Mouse (Mus musculus) liver, postnatal 0 days (tissue): Measurements from ENCODE around the gene Ldlr. TPM values are rescaled to one million over a fixed set of nuclear protein-coding genes. Genes with fewer than 3 reads are reported as not detected.

Experiments
- ATAC-seq: fragments of 200-750 bp; cut with Nextera tagmentation; 2 replicates; pipeline ENCODE4 v1.8.0; 2017; ENCODE audit warnings: mild to moderate bottlenecking, moderate library complexity
- DNase-seq: peaks from one replicate; pipeline ENCODE4 v3.0.0-alpha.2; 2016
- H3K27ac ChIP-seq: fragments of 300-500 bp; sonication (generic); 2 replicates; pipeline ENCODE4 v1.5.1; 2014; ENCODE audit warnings: antibody characterized with exemption, moderate library complexity, mild to moderate bottlenecking, low read depth
- H3K27me3 ChIP-seq: fragments of 300-500 bp; sonication (generic); 2 replicates; pipeline ENCODE4 v1.6.1; 2014; ENCODE audit warnings: low read length, control low read depth, mixed read lengths; ENCODE audit not compliant: insufficient read depth
- H3K36me3 ChIP-seq: fragments of 300-500 bp; sonication (generic); replicated peaks from 2 replicates; pipeline ENCODE4 v1.6.1; 2014; ENCODE audit warnings: mild to moderate bottlenecking, control low read depth, low read length, moderate library complexity, mixed read lengths; ENCODE audit not compliant: insufficient read depth
- H3K4me1 ChIP-seq: fragments of 300-500 bp; sonication (generic); 2 replicates; pipeline ENCODE4 v1.6.1; 2014; ENCODE audit warnings: antibody characterized with exemption, mild to moderate bottlenecking, control low read depth; ENCODE audit not compliant: insufficient read depth
- H3K4me2 ChIP-seq: fragments of 300-500 bp; sonication (generic); 2 replicates; pipeline ENCODE4 v1.6.1; 2014; ENCODE audit warnings: low read depth, mild to moderate bottlenecking, low read length, moderate library complexity, mixed read lengths
- H3K4me3 ChIP-seq: fragments of 300-500 bp; sonication (generic); 2 replicates; pipeline ENCODE4 v1.5.1; 2014; ENCODE audit warnings: low read depth, low read length
- H3K9ac ChIP-seq: fragments of 300-500 bp; sonication (generic); replicated peaks from 2 replicates; pipeline ENCODE4 v1.6.1; 2014; ENCODE audit warnings: mild to moderate bottlenecking, moderate library complexity
- H3K9me3 ChIP-seq: fragments of 300-500 bp; sonication (generic); 2 replicates; pipeline ENCODE4 v1.6.1; 2016; ENCODE audit warnings: mild to moderate bottlenecking, control low read depth, low read length, mixed read lengths
- CTCF ChIP-seq: sonication (generic); IDR thresholded peaks from 2 replicates; pipeline ENCODE4 v1.5.1; 2016; ENCODE audit warnings: antibody characterized with exemption, low read depth
- EP300 ChIP-seq: IDR thresholded peaks from 2 replicates; pipeline ENCODE4 v1.6.1; 2016; ENCODE audit warnings: antibody characterized with exemption, low read depth, mild to moderate bottlenecking
- WGBS: fragments of 180-500 bp; shearing (Covaris S2); extraction: QIAGEN DNeasy Blood & Tissue Kit; methylation state at CpG from one replicate; pipeline ENCODE4 v1.1.7; 2014; ENCODE audit not compliant: insufficient replicate concordance; 5-methylcytosine and 5-hydroxymethylcytosine counted together
- polyA plus RNA-seq: library from polyadenylated mRNA; unstranded; fragments of >200 nt; fragmentation: Nextera tagmentation; extraction: Ambion mirVana; gene quantifications from 2 replicates; pipeline ENCODE4 v1.2.1, GENCODE M21; 2015

Ldlr gene
- polyA plus RNA-seq, 1 experiment from 2014 or later = 13.2 TPM

GRCm38 (mm10) chr9:21796259-21796658, 73.0 kb downstream of the Ldlr start:
- ATAC-seq (no peak), DNase-seq (no peak)
- Histone ChIP-seq H3K4me2 (peak overlapping the region; percentile 22; the same call in 1 of the 2 replicates), H3K9me3 (no peaks in the 10 kb centered on the region), H3K27me3 (no peaks in the 10 kb centered on the region), H3K9ac (peak overlapping the region; percentile 18), H3K4me3 (no peak overlapping the region), H3K4me1 (peaks cover 23% of the 10 kb centered on the region; the same call in 1 of the 2 replicates), H3K27ac (no peak overlapping the region), H3K36me3 (0 out of 2 replicates have a peak, but pooled peaks cover 6% of the 10 kb centered on the region)
- 41% methylated on average over 3 of the region's 3 CpGs for WGBS
- TF ChIP-seq EP300 (no peak), CTCF (no peak)

GRCm38 (mm10) chr9:21796919-21797318, 73.6 kb downstream of the Ldlr start:
- WGBS = 44% methylated on average over 3 of the region's 3 CpGs
- ATAC-seq = no peak
- no peaks in the 10 kb centered on the region for H3K27me3 ChIP-seq
- no peak overlapping the region for H3K4me3 ChIP-seq
- H3K27ac ChIP-seq = no peak overlapping the region
- H3K9ac ChIP-seq = no peak overlapping the region; the same call in 1 of the 2 replicates
- 0 out of 2 replicates have a peak, but pooled peaks cover 6% of the 10 kb centered on the region for H3K36me3 ChIP-seq
- peak overlapping the region; percentile 22; the same call in 1 of the 2 replicates for H3K4me2 ChIP-seq
- H3K9me3 ChIP-seq = no peaks in the 10 kb centered on the region
- no peak for DNase-seq
- H3K4me1 ChIP-seq = peaks cover 23% of the 10 kb centered on the region; the same call in 1 of the 2 replicates
- no peak for TF ChIP-seq EP300

- H3K27ac ChIP-seq = peak overlapping the region; percentile 89
- TF ChIP-seq EP300 (no peak), CTCF (no peak)
- peak overlapping the region; percentile 86 for H3K9ac ChIP-seq
- no peaks in the 10 kb centered on the region for H3K27me3 ChIP-seq
- 0 out of 2 replicates have a peak, but pooled peaks cover 6% of the 10 kb centered on the region for H3K36me3 ChIP-seq
- H3K4me1 ChIP-seq = peaks cover 20% of the 10 kb centered on the region; the same call in 1 of the 2 replicates
- peak overlapping the region; percentile 85 for H3K4me2 ChIP-seq
- ATAC-seq (peak; percentile 46), DNase-seq (peak; percentile 64)
- H3K4me3 ChIP-seq = peak overlapping the region; percentile 76
- H3K9me3 ChIP-seq = no peaks in the 10 kb centered on the region
- under 1% methylated on average over 23 of the region's 26 CpGs for WGBS
These were observed 74.7 kb downstream of the Ldlr start for GRCm38 (mm10) chr9:21797921-21798344.

GRCm38 (mm10) chr9:21798345-21799009, 75.2 kb downstream of the Ldlr start, which contains the start of gene Kank2:
Kank2 (minus strand) TSS chr9:21798744.
- ATAC-seq (peak; percentile 89), DNase-seq (peak; percentile 89)
- no peaks in the 10 kb centered on the region for H3K27me3 ChIP-seq
- TF ChIP-seq EP300 (no peak), CTCF (no peak)
- H3K9ac ChIP-seq = peak within 1 kb of the TSS; percentile 86
- H3K4me2 ChIP-seq = peak within 1 kb of the TSS; percentile 85
- WGBS = under 1% methylated on average over 49 of the region's 52 CpGs
- peak within 1 kb of the TSS; percentile 76 for H3K4me3 ChIP-seq
- H3K4me1 ChIP-seq = peaks cover 20% of the 10 kb centered on the region; the same call in 1 of the 2 replicates
- no peaks in the 10 kb centered on the region for H3K9me3 ChIP-seq
- 0 out of 2 replicates have a peak, but pooled peaks cover 6% of the 10 kb centered on the region for H3K36me3 ChIP-seq
- H3K27ac ChIP-seq = peak within 1 kb of the TSS; percentile 89

GRCm38 (mm10) chr9:21799010-21799350, 75.7 kb downstream of the Ldlr start:
- peak overlapping the region; percentile 89 for H3K27ac ChIP-seq
- H3K9ac ChIP-seq = no peak overlapping the region; the same call in 1 of the 2 replicates
- TF ChIP-seq CTCF = no peak
- TF ChIP-seq EP300 = peak; percentile 48; the same call in 1 of the 2 replicates
- 47% methylated on average over 3 of the region's 3 CpGs for WGBS
- H3K4me2 ChIP-seq = peak overlapping the region; percentile 85
- H3K27me3 ChIP-seq = no peaks in the 10 kb centered on the region
- H3K36me3 ChIP-seq = 0 out of 2 replicates have a peak, but pooled peaks cover 6% of the 10 kb centered on the region
- no peaks in the 10 kb centered on the region for H3K9me3 ChIP-seq
- peak; percentile 30 for ATAC-seq
- peaks cover 20% of the 10 kb centered on the region; the same call in 1 of the 2 replicates for H3K4me1 ChIP-seq
- H3K4me3 ChIP-seq = peak overlapping the region; percentile 76
- DNase-seq = no peak

Other genes starting within 250 kb of the Ldlr start
- 34.6 and 38.0 TPM in 2 replicates for gene Tmed1, start 213.2 kb upstream of the Ldlr start, polyA plus RNA-seq
- gene AB124611, start 197.3 kb upstream of the Ldlr start, polyA plus RNA-seq = 13.6 and 14.2 TPM in 2 replicates
- 8.6 TPM in 2 replicates for gene Carm1, start 176.6 kb upstream of the Ldlr start, polyA plus RNA-seq
- 12.5 and 13.0 TPM in 2 replicates for gene Timm29, start 130.8 kb upstream of the Ldlr start, polyA plus RNA-seq
- gene Yipf2, start 130.7 kb upstream of the Ldlr start, polyA plus RNA-seq = 7.8 and 8.5 TPM in 2 replicates
- 12.8 and 14.3 TPM in 2 replicates for gene Smarca4, start 107.3 kb upstream of the Ldlr start, polyA plus RNA-seq
- 38.4 and 41.4 TPM in 2 replicates for gene Spc24, start 36.8 kb downstream of the Ldlr start, polyA plus RNA-seq
- 2.8 and 3.7 TPM in 2 replicates for gene Kank2, start 75.3 kb downstream of the Ldlr start, polyA plus RNA-seq
- gene Angptl8, start 112.0 kb downstream of the Ldlr start, polyA plus RNA-seq = 74.6 and 75.7 TPM in 2 replicates
- 3.6 and 4.1 TPM in 2 replicates for gene Dock6, start 129.2 kb downstream of the Ldlr start, polyA plus RNA-seq
- gene Rab3d, start 194.7 kb downstream of the Ldlr start, polyA plus RNA-seq = 9.3 and 9.9 TPM in 2 replicates
- gene Ccdc159, start 204.0 kb downstream of the Ldlr start, polyA plus RNA-seq = 0.81 and 1.1 TPM in 2 replicates
- gene Tmem205, start 204.1 kb downstream of the Ldlr start, polyA plus RNA-seq = 222 and 246 TPM in 2 replicates
- gene Plppr2, start 213.6 kb downstream of the Ldlr start, polyA plus RNA-seq = 0.70 and 1.0 TPM in 2 replicates
- 2.3 and 2.6 TPM in 2 replicates for gene Swsap1, start 232.3 kb downstream of the Ldlr start, polyA plus RNA-seq
- 40.6 and 41.6 TPM in 2 replicates for gene Epor, start 240.0 kb downstream of the Ldlr start, polyA plus RNA-seq